In the genomic region with DNA sequence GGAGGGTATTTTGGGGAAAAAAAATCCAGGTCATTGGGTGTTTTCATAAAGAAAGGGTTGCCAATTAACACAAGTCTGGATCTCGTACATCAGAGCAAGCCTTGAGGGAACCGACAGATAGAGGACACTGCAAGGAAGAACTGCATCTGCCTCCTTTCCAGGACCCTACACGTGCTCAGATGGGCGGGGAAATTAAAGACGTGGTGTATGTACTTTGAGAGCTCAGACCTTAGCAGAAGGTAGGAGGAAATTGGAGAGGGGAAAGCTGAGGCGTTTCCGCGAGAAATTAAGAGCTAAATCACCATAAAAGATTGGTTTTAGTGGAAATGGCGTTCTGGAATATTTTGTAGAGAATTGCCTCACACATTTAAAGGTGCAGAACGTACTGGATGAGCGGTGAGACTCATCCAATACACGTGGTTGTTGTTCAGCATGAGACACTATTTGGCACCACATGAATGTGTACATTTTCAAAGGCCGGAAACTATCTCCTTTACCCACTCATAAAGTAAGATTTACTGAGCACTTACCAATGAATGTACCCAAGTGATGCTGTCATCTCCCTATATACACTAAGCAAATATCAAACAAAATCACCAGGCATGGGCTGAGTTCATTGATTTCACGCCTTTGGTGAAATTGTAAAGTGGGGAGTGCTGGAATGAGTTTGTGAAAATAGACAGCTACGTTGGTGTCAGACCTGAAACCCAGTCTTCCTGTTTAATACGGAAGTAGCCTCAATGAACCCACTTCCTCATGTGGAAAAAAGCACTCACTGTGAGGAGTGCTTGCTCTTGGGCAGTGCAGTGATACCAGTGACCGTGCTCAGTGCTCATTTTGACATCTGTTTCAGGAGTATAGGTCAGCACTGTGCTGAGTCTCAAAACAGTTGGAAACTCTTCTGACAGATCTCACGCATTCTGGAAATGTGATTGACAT, we compare ENCODE assay signal across 8 mouse cellular contexts. TPM values are rescaled to one million over a fixed set of nuclear protein-coding genes. Genes with fewer than 3 reads are reported as not detected.
A peak's percentile ranks its signal among the peaks of the same experiment; 100 is the strongest.
DNase-seq lines count a peak whose midpoint lies in the region; ATAC-seq lines count a peak whose summit lies in the region.

No protein-coding gene starts in this region.

- peak; percentile 28; the same call in 1 of the 2 replicates for ATAC-seq in forebrain, embryonic 14.5 days

- DNase-seq in layer of hippocampus, adult 11-12 months (ENCODE audit: low spot score) = peak; percentile 29
- no peak for DNase-seq in layer of hippocampus, postnatal 25 days (ENCODE audit: extremely low spot score in 1 of 2, low spot score in 1 of 2)
- peak; percentile 50 for DNase-seq in NIH3T3 (ENCODE audit: low read depth)
- peak; percentile 16 for DNase-seq in forebrain, embryonic 14.5 days (ENCODE audit: low spot score)
- DNase-seq in kidney, postnatal 10 days = peak; percentile 34
- peak; percentile 51 for DNase-seq in thymus, postnatal 0 days (ENCODE audit: low spot score)
- DNase-seq in ovary, postnatal 14 days (ENCODE audit: low spot score) = no peak

- H3K9me3 ChIP-seq in forebrain, embryonic 14.5 days (replicated peaks; ENCODE audit: control insufficient read depth, low read length) = no peaks in the 10 kb centered on the region
- H3K9me3 ChIP-seq in megakaryocyte, embryonic 14.5 days = no peaks in the 10 kb centered on the region

- peaks cover 7% of the 10 kb centered on the region for H3K4me1 ChIP-seq in forebrain, embryonic 14.5 days (ENCODE audit: control insufficient read depth, insufficient read depth, low read length)
- H3K4me1 ChIP-seq in megakaryocyte, embryonic 14.5 days = peaks cover 64% of the 10 kb centered on the region

- H3K4me2 ChIP-seq in forebrain, embryonic 14.5 days (ENCODE audit: low read length) = peak overlapping the region; percentile 76

- H3K27ac ChIP-seq in forebrain, embryonic 14.5 days (ENCODE audit: low read depth, low read length) = peak overlapping the region; percentile 87

- H3K36me3 ChIP-seq in forebrain, embryonic 14.5 days (ENCODE audit: control insufficient read depth, insufficient read depth, low read length) = peaks cover 19% of the 10 kb centered on the region
- peaks cover 39% of the 10 kb centered on the region for H3K36me3 ChIP-seq in megakaryocyte, embryonic 14.5 days (replicated peaks; ENCODE audit: low read length)

- H3K9ac ChIP-seq in forebrain, embryonic 14.5 days (ENCODE audit: low read length) = peak overlapping the region; percentile 82

- 38% methylated on average over 18 of the region's 18 CpGs for WGBS in forebrain, embryonic 14.5 days

- peak overlapping the region; percentile 71 for H3K4me3 ChIP-seq in forebrain, embryonic 14.5 days (ENCODE audit: low read depth, low read length)
- peak overlapping the region; percentile 90 for H3K4me3 ChIP-seq in megakaryocyte, embryonic 14.5 days (replicated peaks)

- no peaks in the 10 kb centered on the region for H3K27me3 ChIP-seq in forebrain, embryonic 14.5 days (replicated peaks; ENCODE audit: control insufficient read depth, insufficient read depth, low read length)
- no peaks in the 10 kb centered on the region for H3K27me3 ChIP-seq in megakaryocyte, embryonic 14.5 days (replicated peaks)

RNA-seq across cellular contexts. Expression of a gene that starts 0.9 kb away (rescaled TPM):
- 10 to 100 TPM; 44.4 to 48.6 TPM for total RNA-seq in layer of hippocampus, postnatal 25 days (2021)
- polyA plus RNA-seq in forebrain, embryonic 14.5 days (2014; fragmentation: Nextera tagmentation; extraction: Ambion mirVana) = 48.2 and 49.7 TPM in 2 replicates
- polyA plus RNA-seq in megakaryocyte, embryonic 14.5 days (2012; ENCODE audit: insufficient read depth, low replicate concordance) = 4.4 and 19.5 TPM in 2 replicates
- 98.1 and 104 TPM in 2 replicates for polyA plus RNA-seq in thymus, postnatal 0 days (2015; fragmentation: Nextera tagmentation; extraction: Ambion mirVana)

RNA-seq across cellular contexts. Expression of a gene that starts 1.8 kb away (rescaled TPM):
- 10 to 100 TPM; 48.2 to 50.7 TPM for total RNA-seq in layer of hippocampus, postnatal 25 days (2021)
- polyA plus RNA-seq in forebrain, embryonic 14.5 days (2014; fragmentation: Nextera tagmentation; extraction: Ambion mirVana) = 126 and 131 TPM in 2 replicates
- polyA plus RNA-seq in megakaryocyte, embryonic 14.5 days (2012; ENCODE audit: insufficient read depth, low replicate concordance) = 2.6 TPM in 1 of 2 replicates, not detected in the other
- 88.9 and 92.4 TPM in 2 replicates for polyA plus RNA-seq in thymus, postnatal 0 days (2015; fragmentation: Nextera tagmentation; extraction: Ambion mirVana)

RNA-seq across cellular contexts. Expression of a gene that starts 29.2 kb away (rescaled TPM):
- total RNA-seq in layer of hippocampus, postnatal 25 days (2021) = 10 to 100 TPM; 13.5 to 14.3 TPM
- polyA plus RNA-seq in forebrain, embryonic 14.5 days (2014; fragmentation: Nextera tagmentation; extraction: Ambion mirVana) = 52.3 and 55.6 TPM in 2 replicates
- 108 and 188 TPM in 2 replicates for polyA plus RNA-seq in megakaryocyte, embryonic 14.5 days (2012; ENCODE audit: insufficient read depth, low replicate concordance)
- polyA plus RNA-seq in thymus, postnatal 0 days (2015; fragmentation: Nextera tagmentation; extraction: Ambion mirVana) = 73.0 and 74.7 TPM in 2 replicates

Comparison
In these comparisons a context has a peak if more than half of its experiments do, and no peak if none do; other contexts are left out.
1. DNase-seq: peak in layer of hippocampus, adult 11-12 months (single experiment), NIH3T3 (single experiment), forebrain, embryonic 14.5 days (single experiment), kidney, postnatal 10 days (single experiment) and thymus, postnatal 0 days (single experiment); none in layer of hippocampus, postnatal 25 days (0 of 2) and ovary, postnatal 14 days (single experiment).
2. RNA of a gene that starts 1.8 kb away (polyA plus RNA-seq): 126 to 131 TPM in forebrain, embryonic 14.5 days and 88.9 to 92.4 TPM in thymus, postnatal 0 days; 2.6 TPM in megakaryocyte, embryonic 14.5 days; every median in the first group is over 10 times any median in the second.